Mouse (Mus musculus): ENCODE data around the gene Cxcr2. TPM values are rescaled to one million over a fixed set of nuclear protein-coding genes. Genes with fewer than 3 reads are reported as not detected.

Cxcr2 gene
- total RNA-seq, 4 experiments from 2014 or later: 0.10 TPM; not detected in 3

- DNase-seq: no peak
Measured at GRCm38 (mm10) chr1:74199046-74199445, 45.3 kb downstream of the Cxcr2 start.

GRCm38 (mm10) chr1:74201048-74201844 lies 47.5 kb downstream of the Cxcr2 start:
- no peak for DNase-seq

GRCm38 (mm10) chr1:74203457-74203856 lies 49.7 kb downstream of the Cxcr2 start:
- DNase-seq: no peak

GRCm38 (mm10) chr1:74205881-74206280 lies 52.1 kb downstream of the Cxcr2 start:
- no peak for DNase-seq

- DNase-seq: no peak
Measured at GRCm38 (mm10) chr1:74206642-74207041, 52.9 kb downstream of the Cxcr2 start.

- no peak for DNase-seq
Measured at GRCm38 (mm10) chr1:74207906-74208305, 54.1 kb downstream of the Cxcr2 start.

- no peak for DNase-seq
Measured at GRCm38 (mm10) chr1:74208941-74209340, 55.2 kb downstream of the Cxcr2 start.

Small RNA genes lying within 50 kb of the gene (microRNA-seq; reads per million reads assigned to microRNA genes)
- 0 reads per million in 2 experiments for gene Mir1928

Other genes with a start within 250 kb of the Cxcr2 start
- gene Tns1, start 29.5 kb upstream of the Cxcr2 start, total RNA-seq (2022): 100 to 1,000 TPM; 461 to 578 (median 489) TPM
- gene Rufy4, start 28.4 kb upstream of the Cxcr2 start, total RNA-seq (2022): 1 to 10 TPM; 1.3 to 4.4 (median 2.8) TPM
- gene Cxcr1, start 40.6 kb downstream of the Cxcr2 start, total RNA-seq (2022): under 1 TPM in 1 of 4 experiments, not detected in 3; 0.27 TPM
- 100 to 1,000 TPM; 171 to 184 (median 181) TPM for gene Arpc2, start 82.1 kb downstream of the Cxcr2 start, total RNA-seq (2022)
- not detected for gene Gpbar1, start 124.6 kb downstream of the Cxcr2 start, total RNA-seq (2022)
- 100 to 1,000 TPM; 174 to 226 (median 192) TPM for gene Aamp, start 130.7 kb downstream of the Cxcr2 start, total RNA-seq (2022)
- 10 to 100 TPM; 68.1 to 76.1 (median 74.6) TPM for gene Pnkd, start 130.9 kb downstream of the Cxcr2 start, total RNA-seq (2022)
- 100 to 1,000 TPM; 123 to 136 (median 131) TPM for gene Tmbim1, start 151.6 kb downstream of the Cxcr2 start, total RNA-seq (2022)
- gene Catip, start 208.1 kb downstream of the Cxcr2 start, total RNA-seq (2022): 1 to 10 TPM in 2 of 4 experiments, under 1 TPM in 2; 0.21 to 1.4 (median 0.81) TPM
- gene Slc11a1, start 221.2 kb downstream of the Cxcr2 start, total RNA-seq (2022): 10 to 100 TPM; 12.9 to 29.1 (median 19.7) TPM
- 100 to 1,000 TPM; 141 to 175 (median 160) TPM for gene Ctdsp1, start 237.5 kb downstream of the Cxcr2 start, total RNA-seq (2022)

Measured in adrenal gland, adult 8-10 months (tissue).